Mouse (Mus musculus) liver, adult (tissue): ENCODE measurements around the gene Stau1.

Source experiments
- GATA4 ChIP-seq: IDR thresholded peaks from 2 replicates; pipeline ENCODE4 v1.6.1; 2014; ENCODE audit warnings: mild to moderate bottlenecking, low read length; ENCODE audit not compliant: insufficient replicate concordance

Gene Stau1

DNA sequence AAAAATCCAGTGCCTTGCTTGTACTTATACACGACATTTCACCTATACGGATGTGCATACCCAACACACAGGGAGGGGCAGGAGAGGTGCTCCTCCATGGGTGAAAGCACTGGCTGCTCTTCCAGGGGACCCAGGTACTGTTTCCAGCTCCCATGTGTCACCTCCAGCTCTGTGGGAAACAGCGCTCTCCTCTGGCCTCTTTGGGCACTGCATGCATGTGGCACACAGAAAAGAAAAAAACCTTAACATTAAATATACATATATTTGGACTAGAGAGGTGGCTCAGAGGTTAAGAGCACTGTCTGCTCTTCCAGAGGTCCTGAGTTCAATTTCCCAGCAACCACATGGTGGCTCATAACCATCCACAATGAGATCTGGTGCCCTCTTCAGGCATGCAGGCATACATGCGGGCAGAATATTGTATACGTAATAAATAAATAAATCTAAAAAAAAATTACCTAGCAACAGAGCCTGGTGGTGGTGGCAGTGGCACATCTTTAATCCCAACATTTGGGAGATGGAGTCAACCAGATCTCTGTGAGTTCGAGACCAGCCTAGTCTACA lies 92.3 kb downstream of the Stau1 start:
- TF ChIP-seq GATA4, result no peak

DNA sequence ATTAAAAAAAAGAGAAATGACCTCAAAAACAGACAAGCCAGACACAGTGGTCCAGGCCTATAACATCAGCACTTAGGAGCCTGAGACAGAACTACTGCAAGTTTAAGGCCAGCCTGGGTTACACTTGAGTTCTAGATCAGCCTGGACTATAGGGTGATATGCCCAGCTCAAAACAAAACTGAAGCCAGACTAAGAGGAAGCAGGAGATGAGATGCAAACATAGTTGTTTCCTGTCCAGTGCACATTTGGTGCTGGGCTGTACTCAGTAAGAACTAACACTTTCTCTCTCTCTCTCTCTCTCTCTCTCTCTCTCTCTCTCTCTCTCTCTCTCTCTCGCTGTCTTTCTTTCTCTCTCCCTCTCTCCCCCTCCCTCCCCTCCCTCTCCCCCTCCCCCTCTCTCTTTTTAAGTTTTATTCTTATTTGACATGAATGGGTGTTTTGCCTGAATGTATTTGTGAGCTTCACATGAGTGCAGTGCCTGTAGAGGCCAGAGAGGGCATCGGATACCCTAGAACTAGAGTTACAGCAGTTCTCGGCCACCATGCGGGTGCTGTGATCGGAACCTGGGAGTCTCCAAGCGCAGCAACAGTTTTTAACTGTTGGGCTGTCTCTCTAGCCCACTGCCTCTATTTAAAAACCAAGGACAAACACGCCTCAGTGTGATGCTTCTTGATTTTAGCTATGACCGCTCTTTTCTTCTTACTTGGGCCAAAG lies 95.2 kb downstream of the Stau1 start:
- no peak for TF ChIP-seq GATA4

DNA sequence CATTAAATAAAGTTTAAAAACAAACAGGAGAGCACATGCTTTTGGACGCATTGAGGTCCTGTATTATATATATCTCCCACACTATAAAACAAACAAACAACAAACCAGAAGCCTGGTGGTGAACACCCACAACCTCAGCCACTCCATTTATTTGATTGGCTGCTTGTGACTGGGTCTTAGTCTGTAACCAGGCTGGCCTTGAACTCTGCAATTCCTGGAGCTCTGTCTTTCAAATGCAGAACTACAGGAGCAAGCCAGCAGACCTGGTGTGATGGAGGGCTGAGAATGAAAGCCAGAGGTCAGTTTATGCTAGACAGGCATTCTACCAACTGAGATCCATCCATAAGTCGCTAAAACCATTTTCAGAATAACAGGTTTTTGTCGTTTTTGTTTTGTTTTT lies 96.4 kb downstream of the Stau1 start:
- TF ChIP-seq GATA4, result no peak

DNA sequence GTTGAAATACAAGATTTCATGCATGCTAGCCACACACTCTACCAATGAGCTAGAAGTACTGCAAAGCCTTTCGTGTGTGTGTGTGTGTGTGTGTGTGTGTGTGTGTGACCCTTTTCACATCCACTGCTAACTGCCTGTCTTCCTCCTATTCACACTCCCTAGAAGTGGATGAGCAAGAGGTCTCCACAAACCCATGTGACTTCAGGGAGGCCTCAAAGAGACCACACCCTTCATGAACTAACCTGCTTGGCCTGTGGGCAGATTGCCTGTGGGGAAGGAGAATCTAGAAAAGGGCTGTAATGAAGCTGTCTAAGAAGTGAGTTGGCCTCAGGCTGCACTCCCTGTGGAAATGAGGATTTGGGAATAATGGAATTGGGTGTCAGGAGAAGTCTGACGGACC lies 96.9 kb downstream of the Stau1 start:
- TF ChIP-seq GATA4, result no peak
